ENCODE assay signal across 17 mouse cellular contexts in genomic region chr13:7994198-7994597, GRCm38 (mm10).
DNase-seq lines count a peak whose midpoint lies in the region; ATAC-seq and TF ChIP-seq lines count a peak whose summit lies in the region.
"Had no signal": no experiment of that assay in that cellular context is flagged by ENCODE, and none has a peak within 500 bp of the region (broad histone marks: within the 10 kb centered on the region; RNA-seq: fewer than 3 reads in every experiment).

No protein-coding gene starts in this region.

- H3K9me3 ChIP-seq in hindbrain, embryonic 15.5 days: no peaks in the 10 kb centered on the region
- H3K9me3 ChIP-seq in hindbrain, embryonic 12.5 days (replicated peaks): no peaks in the 10 kb centered on the region
- no peaks in the 10 kb centered on the region for H3K9me3 ChIP-seq in heart, embryonic 10.5 days
- H3K9me3 ChIP-seq: stomach, embryonic 15.5 days had no signal

- no peaks in the 10 kb centered on the region for H3K4me1 ChIP-seq in hindbrain, embryonic 15.5 days (replicated peaks)
- no peaks in the 10 kb centered on the region for H3K4me1 ChIP-seq in hindbrain, embryonic 12.5 days
- no peaks in the 10 kb centered on the region for H3K4me1 ChIP-seq in heart, embryonic 10.5 days
- H3K4me1 ChIP-seq: stomach, embryonic 15.5 days had no signal

- H3K4me2 ChIP-seq in hindbrain, embryonic 15.5 days: no peak overlapping the region
- H3K4me2 ChIP-seq in hindbrain, embryonic 12.5 days (replicated peaks): no peak overlapping the region
- H3K4me2 ChIP-seq: heart, embryonic 11.5 days; lung, embryonic 14.5 days; stomach, embryonic 15.5 days had no signal

- no peak for TF ChIP-seq CTCF in left cerebral cortex, adult 2 months (IDR thresholded peaks at IDR 0.05)

- H3K27me3 ChIP-seq in hindbrain, embryonic 15.5 days: no peaks in the 10 kb centered on the region
- H3K27me3 ChIP-seq in hindbrain, embryonic 12.5 days: no peaks in the 10 kb centered on the region
- no peaks in the 10 kb centered on the region for H3K27me3 ChIP-seq in heart, embryonic 10.5 days (ENCODE audit: insufficient read depth, poor library complexity, severe bottlenecking)
- H3K27me3 ChIP-seq: stomach, embryonic 15.5 days had no signal

- intact Hi-C loops in left cerebral cortex, adult 2 months (cut with DNase I): no loop called here

- peak; percentile 38; the same call in 1 of the 2 replicates for ATAC-seq in hindbrain, embryonic 15.5 days (ENCODE audit: low FRiP score, low read depth)
- ATAC-seq in hindbrain, embryonic 12.5 days (ENCODE audit: low FRiP score): no peak

- WGBS in hindbrain, embryonic 15.5 days: 59% methylated on average over 5 of the region's 5 CpGs
- 79% methylated on average over 5 of the region's 5 CpGs for WGBS in hindbrain, embryonic 12.5 days
- WGBS in heart, embryonic 10.5 days: 81% methylated on average over 5 of the region's 5 CpGs

- no peak overlapping the region for H3K4me3 ChIP-seq in hindbrain, embryonic 15.5 days
- H3K4me3 ChIP-seq in hindbrain, embryonic 12.5 days: no peak overlapping the region
- H3K4me3 ChIP-seq in left cerebral cortex, adult 2 months: no peak overlapping the region
- no peak overlapping the region for H3K4me3 ChIP-seq in heart, embryonic 10.5 days
- H3K4me3 ChIP-seq: stomach, embryonic 15.5 days had no signal

- no peak overlapping the region for H3K27ac ChIP-seq in hindbrain, embryonic 15.5 days (replicated peaks)
- no peak overlapping the region for H3K27ac ChIP-seq in hindbrain, embryonic 12.5 days
- no peak overlapping the region for H3K27ac ChIP-seq in left cerebral cortex, adult 2 months
- H3K27ac ChIP-seq in heart, embryonic 10.5 days: no peak overlapping the region
- H3K27ac ChIP-seq: stomach, embryonic 15.5 days had no signal

- peak; percentile 41 for DNase-seq in right cerebral cortex, adult 18-20 months
- DNase-seq in right cerebral cortex, postnatal 14 days: no peak
- peak; percentile 10 to 11 for DNase-seq in left cerebral cortex, adult 2 months (ENCODE audit: extremely low spot score in 1 of 2, low spot score in 2 of 2)
- DNase-seq in right cerebral cortex, postnatal 36 days (ENCODE audit: low spot score in 2 of 2): peak; percentile 10 to 34
- no peak for DNase-seq in heart, embryonic 10.5 days (ENCODE audit: low spot score)
- no peak for DNase-seq in kidney, adult 8-10 months
- DNase-seq: cerebellum, adult 8-10 months; gastrocnemius, postnatal 10 days; kidney, adult 11 months; kidney, postnatal 36 days; liver; lung, embryonic 14.5 days; thymus, postnatal 36 days had no signal

- H3K36me3 ChIP-seq in hindbrain, embryonic 15.5 days: no peaks in the 10 kb centered on the region
- no peaks in the 10 kb centered on the region for H3K36me3 ChIP-seq in hindbrain, embryonic 12.5 days
- H3K36me3 ChIP-seq in heart, embryonic 10.5 days: no peaks in the 10 kb centered on the region
- H3K36me3 ChIP-seq: stomach, embryonic 15.5 days had no signal

- no peak overlapping the region for H3K9ac ChIP-seq in hindbrain, embryonic 15.5 days
- H3K9ac ChIP-seq in hindbrain, embryonic 12.5 days: no peak overlapping the region
- H3K9ac ChIP-seq: lung, embryonic 14.5 days; stomach, embryonic 15.5 days had no signal

Comparison
In these comparisons a context has a peak if more than half of its experiments do, and no peak if none do; other contexts are left out.
1. DNase-seq: peak in right cerebral cortex, adult 18-20 months (single experiment), left cerebral cortex, adult 2 months (2 of 2) and right cerebral cortex, postnatal 36 days (2 of 2); none in right cerebral cortex, postnatal 14 days (single experiment), heart, embryonic 10.5 days (single experiment) and kidney, adult 8-10 months (0 of 2).